Mouse (Mus musculus) erythroblast, embryonic 14.5 days (primary cell): ENCODE data around the gene Dcakd.

ENCODE experiments used
- GATA1 ChIP-seq: IDR thresholded peaks from 2 replicates; pipeline ENCODE4 v1.6.1; 2012; ENCODE audit warnings: low read length, inconsistent platforms, mixed read lengths
- TAL1 ChIP-seq: IDR thresholded peaks from 3 replicates; pipeline ENCODE4 v1.6.1; 2012; ENCODE audit warnings: low read length, inconsistent platforms, mixed read lengths

- no peak for TF ChIP-seq TAL1
- TF ChIP-seq GATA1: no peak
These were observed 71.0 kb downstream of the Dcakd start for GRCm38 (mm10) chr11:102956962-102957614.
